Mouse (Mus musculus): ENCODE measurements at regions not wholly inside any gene's neighbourhood (a gene's known extent, or its start where the extent isn't known, plus 50 kb on each side); places are given as distances from the start of the nearest gene placed in this dataset.
"Not testable (repeated sequence)": the region's sequence is repeated elsewhere in the genome, so short reads cannot be mapped to it uniquely, and the experiment has no call there.

DNA sequence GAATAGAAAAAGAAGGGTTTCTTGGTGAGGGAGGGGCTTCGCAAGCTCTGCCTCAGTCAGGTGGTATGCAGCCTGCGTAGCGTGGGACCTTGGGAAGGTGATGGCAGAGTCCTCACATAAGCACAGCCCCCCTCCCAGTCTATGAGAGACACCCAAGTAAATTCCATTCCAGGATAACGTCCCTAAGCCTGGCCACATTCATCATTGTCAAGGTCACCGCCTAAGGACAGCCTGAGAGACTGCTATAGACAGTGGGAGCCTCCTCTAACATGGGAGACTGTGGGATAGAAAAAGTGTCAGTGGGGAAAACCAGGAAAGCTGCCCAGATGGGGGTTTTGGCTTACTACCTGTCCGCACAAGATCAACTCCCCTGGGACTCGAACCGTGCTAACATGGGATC lies 195.5 kb downstream of the Tpra1 start:
- H3K27ac ChIP-seq (ENCODE audit: insufficient read depth, low read depth, low read length), result no peak overlapping the region
- H3K4me3 ChIP-seq (ENCODE audit: insufficient read depth, low read length), result no peak overlapping the region
- no peak for TF ChIP-seq CTCF (IDR thresholded peaks at IDR 0.05; ENCODE audit: low read depth, low read length)
- TF ChIP-seq POLR2A (IDR thresholded peaks at IDR 0.05; ENCODE audit: borderline replicate concordance, low read depth, low read length), result no peak
- peaks cover 5% of the 10 kb centered on the region for H3K4me1 ChIP-seq (ENCODE audit: control insufficient read depth, insufficient read depth, low read length)

DNA sequence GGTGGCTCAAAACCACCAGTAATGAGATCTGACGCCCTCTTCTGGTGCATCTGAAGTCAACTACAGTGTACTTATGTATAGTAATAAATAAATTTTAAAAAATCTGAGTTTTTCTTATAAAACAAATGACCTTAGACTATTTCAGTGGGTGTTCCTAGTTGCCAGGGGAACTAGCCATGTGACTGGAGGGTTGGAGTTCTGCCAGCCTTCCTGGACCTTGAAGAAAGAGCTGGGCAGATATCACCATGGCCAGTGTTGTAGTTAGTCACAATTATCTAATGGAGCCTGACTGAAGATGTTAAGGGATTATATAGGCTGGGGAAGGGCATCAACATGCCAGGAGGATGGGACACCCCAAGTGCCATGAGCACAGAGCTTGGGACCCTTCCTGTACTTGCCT lies 217.2 kb downstream of the Tpra1 start:
- no peaks in the 10 kb centered on the region for H3K4me1 ChIP-seq (ENCODE audit: control insufficient read depth, insufficient read depth, low read length)
- no peak overlapping the region for H3K4me3 ChIP-seq (ENCODE audit: insufficient read depth, low read length)
- TF ChIP-seq CTCF (IDR thresholded peaks at IDR 0.05; ENCODE audit: low read depth, low read length) (no peak), POLR2A (IDR thresholded peaks at IDR 0.05; ENCODE audit: borderline replicate concordance, low read depth, low read length) (no peak)
- H3K27ac ChIP-seq (ENCODE audit: insufficient read depth, low read depth, low read length), result no peak overlapping the region

DNA sequence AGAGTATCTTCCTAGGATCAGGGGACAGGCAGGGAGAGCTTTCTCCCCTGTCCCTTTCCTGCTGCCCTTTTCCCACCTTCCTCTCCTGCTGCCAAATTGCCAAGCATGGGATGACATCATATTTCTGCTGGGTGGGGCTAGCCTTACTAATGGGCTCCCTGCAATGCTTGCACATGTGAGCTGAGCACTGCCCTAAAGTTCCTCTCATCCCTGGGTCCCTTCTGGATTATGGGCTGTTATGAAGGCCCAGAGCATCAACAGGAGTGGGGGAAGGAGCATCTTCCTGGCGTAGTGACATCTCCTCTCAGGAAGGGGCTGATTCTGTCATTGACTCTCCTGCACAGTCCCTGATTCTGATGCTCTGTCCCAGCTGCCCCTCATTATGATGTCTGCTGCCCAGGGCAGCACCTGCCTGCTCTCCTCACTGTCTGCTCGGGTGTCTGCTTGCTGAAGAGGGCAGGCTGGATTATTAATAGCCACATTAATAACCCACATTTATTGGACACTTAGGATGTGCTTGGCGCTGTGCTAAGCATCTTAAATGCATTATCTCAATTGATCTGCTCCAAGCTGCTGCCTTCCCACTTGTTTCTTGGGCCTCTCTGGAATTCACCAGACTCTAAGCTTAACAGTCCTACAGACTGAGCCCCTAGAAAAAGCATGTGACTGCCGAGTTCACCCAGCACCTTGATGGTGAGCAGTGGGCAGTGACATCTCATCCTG lies 219.1 kb downstream of the Tpra1 start:
- Histone ChIP-seq H3K27ac (ENCODE audit: insufficient read depth, low read depth, low read length) (no peak overlapping the region), H3K4me3 (ENCODE audit: insufficient read depth, low read length) (no peak overlapping the region), H3K4me1 (ENCODE audit: control insufficient read depth, insufficient read depth, low read length) (no peaks in the 10 kb centered on the region)
- TF ChIP-seq CTCF (IDR thresholded peaks at IDR 0.05; ENCODE audit: low read depth, low read length) (no peak), POLR2A (IDR thresholded peaks at IDR 0.05; ENCODE audit: borderline replicate concordance, low read depth, low read length) (no peak)

DNA sequence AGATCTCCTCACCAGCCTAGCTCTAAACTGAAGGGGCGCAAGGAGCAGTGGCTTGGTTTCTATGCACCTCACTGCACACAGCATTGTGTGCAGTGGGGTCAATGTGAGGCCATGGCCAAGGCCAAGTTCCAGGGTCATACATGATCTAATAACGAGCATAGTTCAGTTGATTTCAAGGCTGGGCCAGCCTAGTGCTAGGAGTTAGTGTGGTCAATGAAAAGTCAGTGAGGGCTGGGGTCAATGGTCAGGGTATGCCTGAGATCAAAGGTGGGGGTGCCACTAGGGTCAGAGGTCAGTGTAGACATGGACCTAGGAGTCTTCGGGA lies 219.7 kb downstream of the Tpra1 start:
- Histone ChIP-seq H3K4me1 (ENCODE audit: control insufficient read depth, insufficient read depth, low read length) (no peaks in the 10 kb centered on the region), H3K4me3 (ENCODE audit: insufficient read depth, low read length) (no peak overlapping the region), H3K27ac (ENCODE audit: insufficient read depth, low read depth, low read length) (no peak overlapping the region)
- TF ChIP-seq CTCF (IDR thresholded peaks at IDR 0.05; ENCODE audit: low read depth, low read length), result no peak
- no peak for TF ChIP-seq POLR2A (IDR thresholded peaks at IDR 0.05; ENCODE audit: borderline replicate concordance, low read depth, low read length)

DNA sequence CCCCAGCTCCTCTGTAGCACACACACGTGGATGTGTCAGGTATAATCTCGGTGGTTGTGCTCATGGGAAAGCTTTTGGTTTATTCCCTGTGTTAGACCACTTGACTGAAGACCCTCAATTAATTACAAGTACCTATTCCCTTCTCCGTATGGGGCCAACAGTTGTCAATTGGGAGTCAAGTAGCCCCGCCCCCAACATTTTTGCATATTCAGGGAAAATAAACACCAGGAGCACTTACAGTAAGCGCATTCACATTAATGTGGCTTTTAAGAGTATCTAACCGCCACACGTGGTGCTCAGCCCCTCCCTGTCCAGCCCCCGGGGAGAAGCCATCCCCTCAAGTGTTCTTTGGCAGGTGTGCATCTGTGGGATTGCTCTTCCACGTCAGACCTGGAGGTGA lies 223.9 kb downstream of the Tpra1 start:
- TF ChIP-seq POLR2A (IDR thresholded peaks at IDR 0.05; ENCODE audit: borderline replicate concordance, low read depth, low read length) (no peak), CTCF (IDR thresholded peaks at IDR 0.05; ENCODE audit: low read depth, low read length) (no peak)
- Histone ChIP-seq H3K4me1 (ENCODE audit: control insufficient read depth, insufficient read depth, low read length) (no peaks in the 10 kb centered on the region), H3K27ac (ENCODE audit: insufficient read depth, low read depth, low read length) (no peak overlapping the region), H3K4me3 (ENCODE audit: insufficient read depth, low read length) (no peak overlapping the region)

DNA sequence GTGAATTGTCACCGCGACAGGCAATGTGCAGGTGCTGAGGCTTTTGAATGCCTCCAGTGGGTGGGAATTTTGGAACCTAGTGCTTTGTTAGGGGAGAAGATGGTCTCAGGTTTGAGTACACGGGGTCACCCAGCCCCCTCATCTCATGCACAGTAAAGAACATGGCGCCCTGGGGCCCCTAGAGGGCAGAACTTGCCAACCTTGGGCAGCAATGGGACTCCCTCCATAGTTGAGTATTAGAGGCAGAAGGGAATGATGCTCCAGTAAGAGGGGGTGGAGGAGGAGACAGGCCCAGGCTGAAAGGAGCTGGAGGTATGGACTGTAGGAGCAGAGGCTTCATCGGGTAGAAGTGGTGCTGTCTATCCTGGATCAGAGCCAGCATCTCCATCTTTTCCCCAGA lies 226.1 kb downstream of the Tpra1 start:
- H3K4me3 ChIP-seq (ENCODE audit: insufficient read depth, low read length); H3K27ac ChIP-seq (ENCODE audit: insufficient read depth, low read depth, low read length); H3K4me1 ChIP-seq (ENCODE audit: control insufficient read depth, insufficient read depth, low read length): not testable (repeated sequence)

DNA sequence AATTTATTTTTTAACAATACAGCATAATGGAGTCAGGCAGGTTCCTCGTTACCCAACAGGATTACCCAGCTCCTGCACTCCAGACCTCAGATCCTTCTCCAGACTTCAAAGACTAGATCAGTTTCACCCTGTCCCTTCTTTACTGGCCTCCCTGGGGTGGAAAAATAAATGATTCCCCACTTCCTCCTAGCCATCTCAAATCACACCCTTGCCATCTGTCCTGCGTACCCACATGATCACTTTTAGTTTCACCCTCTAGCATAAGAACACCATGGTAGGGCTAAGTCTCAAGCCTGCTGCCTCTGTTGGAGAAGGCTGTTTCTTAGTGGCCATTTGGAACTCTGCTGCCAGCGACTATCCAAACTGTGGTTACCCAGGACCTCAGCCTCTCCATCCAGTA lies 222.0 kb downstream of the Plxna1 start:
- Histone ChIP-seq H3K4me3 (ENCODE audit: insufficient read depth, low read length) (no peak overlapping the region), H3K27ac (ENCODE audit: insufficient read depth, low read depth, low read length) (no peak overlapping the region), H3K4me1 (ENCODE audit: control insufficient read depth, insufficient read depth, low read length) (peaks cover 11% of the 10 kb centered on the region)
- no peak for TF ChIP-seq CTCF (IDR thresholded peaks at IDR 0.05; ENCODE audit: low read depth, low read length)

DNA sequence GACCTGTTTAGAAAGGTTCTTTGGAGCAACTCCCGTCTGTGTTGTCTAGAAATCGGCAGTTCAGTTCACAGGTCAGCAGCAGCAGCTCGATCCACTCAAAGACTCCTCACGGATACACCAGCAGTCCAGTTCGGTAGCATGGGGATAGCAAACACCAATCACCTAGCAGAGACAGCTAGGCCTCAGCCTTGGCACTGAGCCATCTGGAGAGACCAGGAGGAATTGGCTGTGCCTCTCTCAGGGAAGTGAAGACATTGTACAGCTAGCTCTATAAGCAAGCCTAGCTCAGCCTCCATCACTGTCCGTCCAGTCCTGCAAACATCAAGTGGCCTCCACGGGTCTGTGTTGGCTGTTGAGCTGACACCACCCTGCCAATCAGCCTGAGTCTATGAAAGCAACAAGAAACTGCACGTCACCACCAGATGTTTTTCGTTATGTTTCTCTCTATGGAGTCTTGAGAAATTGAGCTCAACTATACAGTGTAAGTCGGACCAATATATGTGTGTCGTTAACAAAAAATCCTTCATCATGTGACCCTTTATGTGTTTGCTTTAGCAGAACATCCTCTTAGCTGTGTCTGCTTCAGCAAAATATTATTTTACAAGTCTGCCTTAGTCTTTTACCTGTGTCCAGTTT lies 209.3 kb downstream of the Plxna1 start:
- H3K4me3 ChIP-seq (ENCODE audit: insufficient read depth, low read length), result no peak overlapping the region
- H3K4me1 ChIP-seq (ENCODE audit: control insufficient read depth, insufficient read depth, low read length), result no peaks in the 10 kb centered on the region
- H3K27ac ChIP-seq (ENCODE audit: insufficient read depth, low read depth, low read length), result no peak overlapping the region
- TF ChIP-seq POLR2A (IDR thresholded peaks at IDR 0.05; ENCODE audit: borderline replicate concordance, low read depth, low read length) (no peak), CTCF (IDR thresholded peaks at IDR 0.05; ENCODE audit: low read depth, low read length) (no peak)

DNA sequence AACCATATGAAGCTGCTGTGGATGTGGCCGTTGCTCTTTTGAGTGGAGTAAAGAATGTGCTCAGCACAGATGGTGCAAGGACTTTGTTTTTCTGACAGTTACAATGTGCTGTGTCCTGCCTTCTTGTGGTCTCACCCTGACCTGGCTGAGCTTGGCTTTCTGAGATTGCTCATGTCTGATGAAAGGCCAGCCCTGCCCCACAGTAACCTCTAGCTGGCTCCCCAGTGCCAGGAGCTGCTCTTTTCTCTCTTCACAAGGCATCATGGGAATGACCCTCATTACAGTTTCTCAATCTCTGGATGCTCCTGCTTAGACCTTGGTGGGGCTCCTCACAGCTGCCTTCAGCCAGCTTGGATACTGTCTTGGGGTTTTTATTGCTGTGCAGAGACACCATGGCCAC lies 204.9 kb downstream of the Plxna1 start:
- H3K4me1 ChIP-seq (ENCODE audit: control insufficient read depth, insufficient read depth, low read length), result no peaks in the 10 kb centered on the region
- H3K27ac ChIP-seq (ENCODE audit: insufficient read depth, low read depth, low read length), result no peak overlapping the region
- H3K4me3 ChIP-seq (ENCODE audit: insufficient read depth, low read length), result no peak overlapping the region
- no peak for TF ChIP-seq POLR2A (IDR thresholded peaks at IDR 0.05; ENCODE audit: borderline replicate concordance, low read depth, low read length)
- TF ChIP-seq CTCF (IDR thresholded peaks at IDR 0.05; ENCODE audit: low read depth, low read length), result no peak

DNA sequence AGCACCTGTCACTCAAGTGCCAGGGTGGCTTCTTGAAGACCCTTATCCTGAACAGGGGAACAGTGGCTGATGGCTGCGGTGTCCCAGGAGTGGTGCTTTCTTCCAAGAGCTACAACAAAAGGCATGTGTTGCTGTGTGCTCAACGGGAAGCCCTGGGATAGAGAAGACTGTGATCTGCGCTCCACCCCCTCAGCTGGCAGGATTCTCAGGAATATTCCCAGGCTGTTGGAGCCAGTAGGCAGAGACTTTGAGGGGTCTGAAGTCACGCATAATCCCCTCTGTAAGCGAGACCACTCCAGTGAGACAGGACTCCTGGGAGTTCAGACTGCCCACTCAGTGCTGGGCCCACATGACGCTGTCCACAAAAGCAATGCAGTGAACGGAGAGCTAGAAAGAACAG lies 202.4 kb downstream of the Plxna1 start:
- no peak overlapping the region for H3K27ac ChIP-seq (ENCODE audit: insufficient read depth, low read depth, low read length)
- H3K4me1 ChIP-seq (ENCODE audit: control insufficient read depth, insufficient read depth, low read length), result no peaks in the 10 kb centered on the region
- no peak overlapping the region for H3K4me3 ChIP-seq (ENCODE audit: insufficient read depth, low read length)
- no peak for TF ChIP-seq POLR2A (IDR thresholded peaks at IDR 0.05; ENCODE audit: borderline replicate concordance, low read depth, low read length)
- TF ChIP-seq CTCF (IDR thresholded peaks at IDR 0.05; ENCODE audit: low read depth, low read length), result no peak

DNA sequence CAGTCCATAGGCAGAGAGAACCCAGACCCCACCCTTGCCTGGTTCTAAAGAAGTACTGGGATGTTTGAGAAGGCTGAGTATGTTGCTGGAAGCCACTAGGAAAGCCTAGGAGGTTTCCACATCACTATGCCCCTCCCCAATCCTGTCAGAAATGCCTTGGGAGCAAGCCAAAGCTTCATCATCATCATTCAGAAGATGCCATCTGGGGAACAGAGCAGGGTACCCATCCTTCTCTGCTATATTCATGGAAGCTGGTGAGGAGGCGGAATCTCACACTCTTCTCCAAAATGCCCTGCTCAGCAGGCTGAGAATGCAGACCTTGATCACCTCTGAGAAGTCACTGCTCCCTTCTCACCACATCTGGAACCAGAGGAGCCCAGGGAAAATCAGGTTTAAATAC lies 200.7 kb downstream of the Plxna1 start:
- Histone ChIP-seq H3K4me1 (ENCODE audit: control insufficient read depth, insufficient read depth, low read length) (no peaks in the 10 kb centered on the region), H3K27ac (ENCODE audit: insufficient read depth, low read depth, low read length) (no peak overlapping the region), H3K4me3 (ENCODE audit: insufficient read depth, low read length) (no peak overlapping the region)
- TF ChIP-seq POLR2A (IDR thresholded peaks at IDR 0.05; ENCODE audit: borderline replicate concordance, low read depth, low read length) (no peak), CTCF (IDR thresholded peaks at IDR 0.05; ENCODE audit: low read depth, low read length) (no peak)

Data from bone marrow macrophage, adult 2 months (primary cell).